In genomic region chr5:142630224-142630623, GRCm38 (mm10) we compare ENCODE assay signal across 8 mouse cellular contexts. TPM values are rescaled to one million over a fixed set of nuclear protein-coding genes. Genes with fewer than 3 reads are reported as not detected.
DNase-seq lines count a peak whose midpoint lies in the region; ATAC-seq and TF ChIP-seq lines count a peak whose summit lies in the region.

No protein-coding gene starts in this region.

- no peak for TF ChIP-seq CTCF in gastrocnemius, adult 2 months (IDR thresholded peaks at IDR 0.05)

- intact Hi-C loops in gastrocnemius, adult 2 months (cut with DNase I): no loop called here

- peak overlapping the region; percentile 94 for H3K4me2 ChIP-seq in midbrain, embryonic 15.5 days

- 5% methylated on average over 6 of the region's 6 CpGs for WGBS in midbrain, embryonic 15.5 days

- no peak for DNase-seq in gastrocnemius, adult 2 months
- no peak for DNase-seq in gastrocnemius, postnatal 25 days
- DNase-seq in ZHBTc4 (ENCODE audit: low read depth, low spot score): peak; percentile 16
- DNase-seq in heart, adult 8-10 months (ENCODE audit: low spot score): peak; percentile 16
- DNase-seq in kidney, postnatal 36 days: peak; percentile 14 to 48
- DNase-seq in urinary bladder, postnatal 36 days (ENCODE audit: low spot score in 2 of 2): no peak
- DNase-seq in layer of hippocampus, postnatal 14 days (ENCODE audit: low spot score in 2 of 2): no peak

- H3K9ac ChIP-seq in midbrain, embryonic 15.5 days: peak overlapping the region; percentile 70

- peak overlapping the region; percentile 95 for H3K27ac ChIP-seq in gastrocnemius, adult 2 months
- peak overlapping the region; percentile 80; the same call in 1 of the 2 replicates for H3K27ac ChIP-seq in midbrain, embryonic 15.5 days

- H3K9me3 ChIP-seq in midbrain, embryonic 15.5 days: no peaks in the 10 kb centered on the region

- peaks cover 26% of the 10 kb centered on the region for H3K4me1 ChIP-seq in midbrain, embryonic 15.5 days

- peak overlapping the region; percentile 92 for H3K4me3 ChIP-seq in gastrocnemius, adult 2 months
- H3K4me3 ChIP-seq in midbrain, embryonic 15.5 days: peak overlapping the region; percentile 79

- H3K36me3 ChIP-seq in midbrain, embryonic 15.5 days (replicated peaks): peaks cover 14% of the 10 kb centered on the region

- H3K27me3 ChIP-seq in midbrain, embryonic 15.5 days (replicated peaks): no peaks in the 10 kb centered on the region

- no peak for ATAC-seq in midbrain, embryonic 15.5 days (replicated peaks)

RNA-seq across cellular contexts. Expression of gene Wipi2, which starts 2.7 kb away (rescaled TPM):
- 10 to 100 TPM; 27.1 to 29.3 TPM for total RNA-seq in gastrocnemius, adult 2 months (2021)
- 10 to 100 TPM; 28.6 to 28.8 TPM for total RNA-seq in gastrocnemius, postnatal 25 days (2021)
- total RNA-seq in heart, adult 8-10 months (2022): 10 to 100 TPM; 35.6 to 39.5 (median 36.9) TPM
- 46.7 and 49.7 TPM in 2 replicates for polyA plus RNA-seq in midbrain, embryonic 15.5 days (2015; fragmentation: Nextera tagmentation; extraction: Ambion mirVana)
- total RNA-seq in layer of hippocampus, postnatal 14 days (2021): 10 to 100 TPM; 81.7 to 88.5 TPM

RNA-seq across cellular contexts. Expression of gene Mmd2, which starts 21.6 kb away (rescaled TPM):
- not detected for total RNA-seq in gastrocnemius, adult 2 months (2021)
- not detected for total RNA-seq in gastrocnemius, postnatal 25 days (2021)
- total RNA-seq in heart, adult 8-10 months (2022): under 1 TPM in 3 of 4 experiments, not detected in 1; 0.08 to 0.50 (median 0.28) TPM
- polyA plus RNA-seq in midbrain, embryonic 15.5 days (2015; fragmentation: Nextera tagmentation; extraction: Ambion mirVana): 40.9 and 47.5 TPM in 2 replicates
- total RNA-seq in layer of hippocampus, postnatal 14 days (2021): 100 to 1,000 TPM; 183 to 186 TPM

Comparison
In these comparisons a context has a peak if more than half of its experiments do, and no peak if none do; other contexts are left out.
1. DNase-seq: peak in ZHBTc4 (single experiment), heart, adult 8-10 months (single experiment) and kidney, postnatal 36 days (2 of 2); none in gastrocnemius, adult 2 months (single experiment), gastrocnemius, postnatal 25 days (single experiment), urinary bladder, postnatal 36 days (0 of 2) and layer of hippocampus, postnatal 14 days (0 of 2).
2. RNA of gene Mmd2, which starts 21.6 kb away (total RNA-seq): 183 to 186 TPM in layer of hippocampus, postnatal 14 days; 0.08 to 0.50 TPM in heart, adult 8-10 months, not detected in gastrocnemius, adult 2 months and not detected in gastrocnemius, postnatal 25 days; every median in the first group is over 100 times any median in the second.